Mouse (Mus musculus) bone marrow macrophage, adult 2 months (primary cell): ENCODE data around the gene Iba57. TPM values are rescaled to one million over a fixed set of nuclear protein-coding genes. Genes with fewer than 3 reads are reported as not detected.
"Not testable (repeated sequence)": the region's sequence is repeated elsewhere in the genome, so short reads cannot be mapped to it uniquely, and the experiment has no call there.

ENCODE experiments used
- H3K27ac ChIP-seq: 2 replicates; pipeline ENCODE4 v1.5.1; 2012; ENCODE audit warnings: low read depth, low read length; ENCODE audit not compliant: insufficient read depth
- H3K4me1 ChIP-seq: 2 replicates; pipeline ENCODE4 v1.6.1; 2012; ENCODE audit warnings: low read length; ENCODE audit not compliant: control insufficient read depth, insufficient read depth
- H3K4me3 ChIP-seq: 2 replicates; pipeline ENCODE4 v1.5.1; 2012; ENCODE audit warnings: mild to moderate bottlenecking, low read length, moderate library complexity; ENCODE audit not compliant: insufficient read depth
- CTCF ChIP-seq: IDR thresholded peaks from 2 replicates; pipeline ENCODE4 v1.5.1; 2012; ENCODE audit warnings: low read depth, mild to moderate bottlenecking, low read length, moderate library complexity
- POLR2A ChIP-seq: IDR thresholded peaks from 2 replicates; pipeline ENCODE4 v1.6.1; 2012; ENCODE audit warnings: mild to moderate bottlenecking, low read depth, low read length, borderline replicate concordance
- polyA plus RNA-seq: library from polyadenylated mRNA; stranded (reverse); fragments of >200 nt; gene quantifications from 2 replicates; pipeline ENCODE4 v1.2.4, GENCODE M21; 2012; ENCODE audit not compliant: missing spikeins, insufficient read depth, insufficient read length

Gene Iba57
- polyA plus RNA-seq: 3.3 and 4.7 TPM in 2 replicates

DNA sequence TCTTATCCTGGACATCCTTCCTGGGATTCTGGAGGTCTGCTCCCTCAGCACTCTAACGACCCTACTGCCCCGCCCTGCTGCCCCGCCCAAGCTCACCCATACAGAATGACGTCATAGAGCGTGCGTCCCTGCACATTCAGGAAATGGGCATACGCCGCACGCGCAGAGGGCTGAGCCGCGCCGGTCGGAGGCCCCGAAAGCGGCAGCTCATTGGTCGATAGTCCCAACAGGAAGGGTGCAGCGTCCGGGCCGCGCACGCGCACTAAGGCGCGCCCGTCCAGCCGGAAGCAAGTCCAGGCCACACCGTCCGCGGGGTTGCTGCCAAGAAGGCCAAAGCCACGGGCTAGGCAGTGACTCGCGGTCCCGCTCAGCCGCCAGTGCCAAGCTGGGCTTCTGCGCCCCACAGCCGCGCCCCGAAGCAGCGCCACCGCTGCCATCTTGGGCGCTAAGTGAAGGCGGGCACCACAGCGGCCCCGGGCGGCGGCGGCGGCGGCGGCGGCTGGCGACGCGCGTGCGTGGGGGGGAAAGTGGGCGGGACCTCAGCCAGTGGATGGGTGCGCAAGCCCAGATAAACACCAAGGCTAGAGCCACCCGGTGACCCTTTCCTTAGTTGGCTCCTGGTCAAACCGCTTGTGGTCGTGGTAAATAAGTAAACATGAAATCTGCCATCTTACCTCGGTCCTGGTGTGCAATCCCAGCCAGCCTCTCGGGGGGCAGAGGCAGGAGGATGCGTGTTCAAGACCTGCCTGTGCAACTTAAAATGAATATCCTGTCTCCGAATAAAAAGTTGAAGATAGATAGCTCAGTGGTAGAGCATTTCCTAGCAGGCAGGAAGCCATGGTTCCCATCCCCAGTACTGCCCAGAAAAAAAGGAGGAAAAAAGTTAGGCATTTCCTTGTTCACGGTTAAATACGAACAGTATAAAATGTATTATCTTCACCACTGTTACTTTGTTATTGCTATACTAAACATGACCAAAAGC lies at the start of gene Iba57:
Iba57 (minus strand) TSS at position 485 of the 982 bp plus-strand sequence.
- TF ChIP-seq POLR2A (no peak), CTCF (no peak)
- peaks cover 28% of the 10 kb centered on the region for H3K4me1 ChIP-seq

GRCm38 (mm10) chr11:59212892-59213494 lies 49.5 kb upstream of the Iba57 start:
- Histone ChIP-seq H3K4me1 (peaks cover 37% of the 10 kb centered on the region), H3K4me3 (no peak overlapping the region), H3K27ac (no peak overlapping the region)
- no peak for TF ChIP-seq POLR2A
- no peak for TF ChIP-seq CTCF

More for the DNA sequence above, at the start of gene Iba57:
- H3K4me3 ChIP-seq: peak within 1 kb of the TSS; percentile 86
- peak within 1 kb of the TSS; percentile 98 for H3K27ac ChIP-seq

GRCm38 (mm10) chr11:59212320-59212719 lies 48.8 kb upstream of the Iba57 start:
- peaks cover 31% of the 10 kb centered on the region for H3K4me1 ChIP-seq
- not testable (repeated sequence) for H3K27ac ChIP-seq, H3K4me3 ChIP-seq

DNA sequence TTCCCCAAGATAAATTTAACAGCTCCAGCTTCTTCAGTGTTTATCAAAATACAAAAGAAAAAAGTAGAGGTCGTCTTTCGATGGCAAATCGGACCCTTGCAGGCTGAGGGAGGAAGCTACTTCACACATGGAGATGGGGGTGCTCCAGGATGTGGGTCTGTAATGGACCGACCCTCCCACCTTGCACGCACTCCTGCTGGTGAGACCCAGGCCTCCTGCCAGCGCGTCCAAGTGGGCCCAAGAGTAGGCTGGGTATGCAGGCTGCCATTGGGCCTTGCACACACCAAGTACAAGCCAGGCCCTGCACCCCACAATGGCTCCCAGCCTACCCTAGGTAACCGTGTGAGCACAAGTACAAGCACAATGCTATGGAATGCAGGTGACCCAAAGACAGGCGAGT lies 48.0 kb upstream of the Iba57 start:
- H3K4me1 ChIP-seq: peaks cover 24% of the 10 kb centered on the region
- H3K27ac ChIP-seq, H3K4me3 ChIP-seq: not testable (repeated sequence)

DNA sequence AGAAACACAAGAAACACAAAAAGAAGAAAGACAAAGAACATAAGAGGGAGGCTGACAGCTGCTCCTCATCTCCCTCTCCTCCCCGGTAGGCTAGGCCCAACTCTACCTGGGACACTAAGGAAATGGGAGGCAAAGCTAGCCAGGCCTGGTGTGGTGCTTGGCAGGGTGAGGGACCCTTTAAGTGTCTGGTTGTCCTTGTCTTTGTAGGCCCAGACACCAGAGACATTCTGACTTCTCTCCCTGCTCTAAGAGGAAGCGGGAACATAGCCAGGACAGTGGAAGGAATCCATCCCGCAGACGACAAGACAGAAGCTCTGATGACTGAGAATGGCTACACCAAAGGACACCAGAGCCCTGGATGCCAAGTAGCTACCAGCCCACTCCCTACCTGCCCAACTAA lies 46.5 kb upstream of the Iba57 start:
- Histone ChIP-seq H3K27ac (no peak overlapping the region), H3K4me3 (no peak overlapping the region), H3K4me1 (peaks cover 18% of the 10 kb centered on the region)
- TF ChIP-seq CTCF (no peak), POLR2A (no peak)

GRCm38 (mm10) chr11:59209580-59209979 lies 46.0 kb upstream of the Iba57 start:
- Histone ChIP-seq H3K27ac (no peak overlapping the region), H3K4me1 (peaks cover 18% of the 10 kb centered on the region), H3K4me3 (peak overlapping the region; percentile 96; the same call in 1 of the 2 replicates)
- no peak for TF ChIP-seq POLR2A
- TF ChIP-seq CTCF: no peak

DNA sequence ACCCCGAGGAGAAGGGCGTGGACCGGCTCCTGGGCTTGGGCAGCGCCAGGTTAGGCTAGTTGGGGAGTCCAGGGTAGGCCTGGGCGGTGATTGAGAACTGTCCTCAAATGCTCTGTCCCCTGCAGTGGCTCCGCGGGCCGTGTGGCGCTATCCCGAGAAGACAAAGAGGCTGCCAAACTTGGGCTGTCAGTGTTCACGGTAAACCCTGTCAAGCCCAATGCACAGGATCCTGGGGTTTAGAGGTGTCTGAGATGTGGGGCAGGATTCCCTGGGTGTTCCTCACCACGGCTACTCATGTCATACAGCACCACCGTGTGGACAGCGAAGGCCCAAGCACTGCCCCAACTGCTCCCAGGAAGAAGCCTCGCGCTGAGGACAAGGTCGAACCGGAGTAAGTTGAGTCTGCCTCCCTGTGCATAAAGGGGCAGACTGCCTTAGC lies 45.5 kb upstream of the Iba57 start:
- Histone ChIP-seq H3K27ac (no peak overlapping the region), H3K4me3 (peak overlapping the region; percentile 96), H3K4me1 (peaks cover 17% of the 10 kb centered on the region)
- TF ChIP-seq CTCF (peak; percentile 46; the same call in 1 of the 2 replicates), POLR2A (no peak)

GRCm38 (mm10) chr11:59208153-59208831 lies 44.8 kb upstream of the Iba57 start, which contains the start of gene 2310033P09Rik:
Gene 2310033P09Rik (plus strand): TSS chr11:59208321.
- H3K27ac ChIP-seq: peak within 1 kb of the TSS; percentile 84
- no peak for TF ChIP-seq POLR2A
- TF ChIP-seq CTCF: no peak
- peaks cover 12% of the 10 kb centered on the region for H3K4me1 ChIP-seq

DNA sequence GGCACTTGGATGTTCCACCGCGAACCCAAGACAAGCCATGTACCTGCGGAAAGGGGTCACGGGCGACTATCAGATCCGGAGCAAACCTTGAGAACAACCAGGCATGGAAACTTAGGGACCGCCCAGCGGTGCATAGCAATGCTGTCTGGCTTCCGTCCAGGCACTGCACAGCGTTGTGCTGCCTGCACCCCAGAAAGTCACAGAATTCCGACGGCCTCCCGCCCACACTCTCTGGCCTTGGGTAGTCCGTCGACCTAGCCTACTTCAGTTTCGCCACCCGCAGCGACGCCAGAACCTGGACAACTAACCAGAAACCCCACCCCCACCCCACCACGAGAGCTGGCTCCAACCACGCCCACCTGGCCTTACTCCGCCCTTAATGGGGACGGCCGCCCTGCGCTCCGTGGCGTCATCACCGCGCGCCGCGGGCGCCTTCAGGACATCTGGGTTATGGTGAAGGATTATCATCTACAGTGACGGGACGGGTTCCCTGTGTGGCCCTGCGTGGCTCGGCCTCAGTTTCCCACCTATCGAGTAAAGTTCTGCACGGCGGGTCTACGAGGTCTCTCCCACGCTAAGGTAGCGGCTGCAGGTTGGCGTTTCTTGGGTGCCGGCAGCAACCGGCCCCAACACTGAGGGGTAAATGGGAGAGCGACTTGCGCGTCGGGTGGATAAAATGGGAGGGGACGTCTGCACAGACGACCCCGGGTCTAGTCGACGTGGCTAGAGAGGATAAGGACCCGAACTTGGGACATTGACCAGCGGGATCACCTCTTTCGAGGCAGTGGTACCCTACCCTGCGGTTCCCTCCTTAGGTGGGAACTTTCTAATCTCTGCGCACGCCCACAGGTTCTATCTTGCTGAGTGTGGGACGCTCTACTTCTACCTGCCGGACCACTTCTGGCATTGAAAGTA lies 38.8 kb upstream of the Iba57 start, which contains the start of gene Mrpl55:
Mrpl55 (plus strand) TSS at position 406 of the 915 bp plus-strand sequence.
- TF ChIP-seq POLR2A: 0 out of 2 replicates have a peak, but pooled peaks have one; percentile 14
- no peak for TF ChIP-seq CTCF
- H3K4me3 ChIP-seq: peak within 1 kb of the TSS; percentile 77

More at GRCm38 (mm10) chr11:59208153-59208831, 44.8 kb upstream of the Iba57 start, which contains the start of gene 2310033P09Rik:
- peak within 1 kb of the TSS; percentile 96 for H3K4me3 ChIP-seq

More for the DNA sequence above, 38.8 kb upstream of the Iba57 start, which contains the start of gene Mrpl55:
- peak within 1 kb of the TSS; percentile 79 for H3K27ac ChIP-seq
- peaks cover 15% of the 10 kb centered on the region for H3K4me1 ChIP-seq
